Comparison of ENCODE assay signal across 27 mouse cellular contexts in the genomic region with DNA sequence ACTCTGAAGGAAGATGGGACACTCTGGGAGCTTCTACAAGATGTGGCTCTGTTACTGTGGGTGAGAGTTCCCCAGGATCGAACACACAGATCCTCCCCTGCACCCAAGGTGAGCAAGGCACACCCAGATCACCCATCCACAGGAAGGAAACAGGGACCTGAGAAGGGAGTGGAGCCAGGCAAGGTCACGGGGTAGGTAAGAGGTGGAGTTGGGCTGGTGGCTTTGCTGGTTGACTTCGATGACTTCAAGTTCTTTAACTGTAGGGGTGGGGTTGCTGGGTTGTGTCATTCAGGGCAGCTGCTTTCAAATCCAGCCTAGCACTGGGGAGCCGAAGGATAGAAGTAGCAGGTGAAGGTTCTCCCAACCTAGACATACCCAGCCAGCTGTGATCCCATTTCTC. TPM values are rescaled to one million over a fixed set of nuclear protein-coding genes. Genes with fewer than 3 reads are reported as not detected.
"Had no signal": no experiment of that assay in that cellular context is flagged by ENCODE, and none has a peak within 500 bp of the region (broad histone marks: within the 10 kb centered on the region; RNA-seq: fewer than 3 reads in every experiment).

No protein-coding gene starts in this region.

- H3K4me3 ChIP-seq: heart, adult 2 months; heart, embryonic 12.5 days; hindbrain, embryonic 10.5 days; hindbrain, embryonic 12.5 days; kidney, embryonic 15.5 days; limb, embryonic 10.5 days; limb, embryonic 12.5 days had no signal

- H3K4me2 ChIP-seq: heart, embryonic 12.5 days; hindbrain, embryonic 12.5 days; kidney, embryonic 15.5 days; limb, embryonic 12.5 days had no signal

- ATAC-seq: forebrain, postnatal 0 days; hindbrain, embryonic 16.5 days; intestine, embryonic 16.5 days had no signal

- H3K27me3 ChIP-seq: heart, embryonic 12.5 days; hindbrain, embryonic 12.5 days; kidney, embryonic 15.5 days; limb, embryonic 12.5 days had no signal

- DNase-seq: forebrain, postnatal 0 days; gastrocnemius, postnatal 14 days; gastrocnemius, postnatal 36 days; heart, adult 11 months; heart, adult 2 months; heart, postnatal 10 days; heart, postnatal 4 days; kidney, adult 11 months; kidney, adult 2 months; kidney, adult 9 months; kidney, postnatal 14 days; kidney, postnatal 36 days; layer of hippocampus, adult 9-11 months; layer of hippocampus, postnatal 36 days; liver had no signal

- H3K9me3 ChIP-seq: heart, embryonic 12.5 days; hindbrain, embryonic 10.5 days; hindbrain, embryonic 12.5 days; kidney, embryonic 15.5 days; limb, embryonic 10.5 days had no signal

- H3K9ac ChIP-seq: forebrain, postnatal 0 days; heart, embryonic 12.5 days; hindbrain, embryonic 12.5 days; hindbrain, embryonic 14.5 days; kidney, embryonic 15.5 days; limb, embryonic 12.5 days had no signal

- H3K27ac ChIP-seq: heart, adult 2 months; hindbrain, embryonic 10.5 days; hindbrain, embryonic 12.5 days; hindbrain, embryonic 14.5 days; kidney, embryonic 15.5 days; kidney, postnatal 0 days; limb, embryonic 10.5 days; limb, embryonic 12.5 days had no signal

RNA-seq across cellular contexts. Expression of a gene that starts 23.7 kb away (rescaled TPM):
- polyA plus RNA-seq: heart, adult 2 months; intestine, embryonic 14.5 days; kidney, postnatal 0 days had no signal

RNA-seq across cellular contexts. Expression of a gene that starts 50.8 kb away (rescaled TPM):
- polyA plus RNA-seq: forebrain, postnatal 0 days; heart, adult 2 months; hindbrain, embryonic 12.5 days; hindbrain, embryonic 14.5 days; intestine, embryonic 14.5 days; kidney, adult 2 months; large intestine, adult 2 months; limb, embryonic 10.5 days; limb, embryonic 12.5 days had no signal
